Mouse (Mus musculus) intestine, postnatal 0 days (tissue): ENCODE results near the gene Sidt2. TPM values are rescaled to one million over a fixed set of nuclear protein-coding genes. Genes with fewer than 3 reads are reported as not detected.
A peak's percentile ranks its signal among the peaks of the same experiment; 100 is the strongest.

ENCODE experiments used
- ATAC-seq: fragments of 200-750 bp; cut with Nextera tagmentation; 2 replicates; pipeline ENCODE4 v1.8.0; 2017; ENCODE audit warnings: mild to moderate bottlenecking, moderate TSS enrichment, moderate library complexity
- H3K27ac ChIP-seq: fragments of 300-500 bp; sonication (generic); 2 replicates; pipeline ENCODE4 v1.5.1; 2014; ENCODE audit warnings: mild to moderate bottlenecking, low read depth, low read length, moderate library complexity
- H3K27me3 ChIP-seq: fragments of 300-500 bp; sonication (generic); replicated peaks from 2 replicates; pipeline ENCODE4 v1.6.1; 2014; ENCODE audit warnings: low read length, mixed read lengths; ENCODE audit not compliant: control insufficient read depth, insufficient read depth
- H3K36me3 ChIP-seq: fragments of 300-500 bp; sonication (generic); 2 replicates; pipeline ENCODE4 v1.6.1; 2014; ENCODE audit warnings: mild to moderate bottlenecking, moderate library complexity; ENCODE audit not compliant: control insufficient read depth, insufficient read depth
- H3K4me1 ChIP-seq: fragments of 300-500 bp; sonication (generic); replicated peaks from 2 replicates; pipeline ENCODE4 v1.6.1; 2014; ENCODE audit warnings: antibody characterized with exemption, low read length, mixed read lengths; ENCODE audit not compliant: control insufficient read depth, insufficient read depth
- H3K4me2 ChIP-seq: fragments of 300-500 bp; sonication (generic); replicated peaks from 2 replicates; pipeline ENCODE4 v1.6.1; 2014; ENCODE audit warnings: low read depth, mild to moderate bottlenecking, moderate library complexity
- H3K4me3 ChIP-seq: fragments of 300-500 bp; sonication (generic); 2 replicates; pipeline ENCODE4 v1.5.1; 2014; ENCODE audit warnings: low read depth, low read length
- H3K9ac ChIP-seq: fragments of 300-500 bp; sonication (generic); 2 replicates; pipeline ENCODE4 v1.6.1; 2014; ENCODE audit warnings: mild to moderate bottlenecking, low read depth, low read length
- H3K9me3 ChIP-seq: fragments of 300-500 bp; sonication (generic); 2 replicates; pipeline ENCODE4 v1.6.1; 2016; ENCODE audit warnings: mixed run types; ENCODE audit not compliant: control insufficient read depth
- CTCF ChIP-seq: sonication (generic); IDR thresholded peaks from 2 replicates; pipeline ENCODE4 v1.5.1; 2016; ENCODE audit warnings: low read depth, mild to moderate bottlenecking, control low read depth, antibody characterized with exemption, moderate library complexity
- WGBS: fragments of 180-500 bp; shearing (Covaris S2); extraction: QIAGEN DNeasy Blood & Tissue Kit; methylation state at CpG from one replicate; pipeline ENCODE4 v1.1.7; 2014; 5-methylcytosine and 5-hydroxymethylcytosine counted together
- microRNA-seq: library from miRNA; unstranded; fragments of <30 nt; microRNA quantifications from one replicate; pipeline ENCODE4, GENCODE M21; 2016
- polyA plus RNA-seq: library from polyadenylated mRNA; unstranded; fragments of >200 nt; fragmentation: Nextera tagmentation; extraction: Ambion mirVana; gene quantifications from 2 replicates; pipeline ENCODE4 v1.2.1, GENCODE M21; 2015

Sidt2 gene
- polyA plus RNA-seq, 1 experiment from 2014 or later: 65.0 TPM

GRCm38 (mm10) chr9:45907078-45907428 lies 48.0 kb downstream of the Sidt2 start:
- ATAC-seq: peak; percentile 20; the same call in 1 of the 2 replicates
- Histone ChIP-seq H3K9ac (peak overlapping the region; percentile 93), H3K4me1 (peaks cover 9% of the 10 kb centered on the region; the same call in 1 of the 2 replicates), H3K27me3 (no peaks in the 10 kb centered on the region), H3K36me3 (peaks cover 31% of the 10 kb centered on the region), H3K4me3 (peak overlapping the region; percentile 81), H3K27ac (peak overlapping the region; percentile 98), H3K4me2 (peak overlapping the region; percentile 85), H3K9me3 (no peaks in the 10 kb centered on the region)
- WGBS: 0% methylated on average over 19 of the region's 19 CpGs
- no peak for TF ChIP-seq CTCF

- under 1% methylated on average over 73 of the region's 80 CpGs for WGBS
- Histone ChIP-seq H3K4me2 (peak within 1 kb of the TSS; percentile 85), H3K27ac (peak within 1 kb of the TSS; percentile 98), H3K4me1 (peaks cover 9% of the 10 kb centered on the region; the same call in 1 of the 2 replicates), H3K27me3 (no peaks in the 10 kb centered on the region), H3K36me3 (peaks cover 26% of the 10 kb centered on the region), H3K4me3 (peak within 1 kb of the TSS; percentile 81), H3K9ac (peak within 1 kb of the TSS; percentile 93), H3K9me3 (no peaks in the 10 kb centered on the region)
- peak; percentile 91 for ATAC-seq
- TF ChIP-seq CTCF: peak; percentile 88
Measured at GRCm38 (mm10) chr9:45906355-45907077, 48.5 kb downstream of the Sidt2 start, which contains the start of the genes Pcsk7 and Rnf214. Pcsk7 (plus strand) TSS chr9:45906497. Rnf214 (minus strand) TSS chr9:45906911.

GRCm38 (mm10) chr9:45905811-45906237 lies 49.2 kb downstream of the Sidt2 start:
- Histone ChIP-seq H3K9me3 (no peaks in the 10 kb centered on the region), H3K9ac (peak overlapping the region; percentile 93), H3K27ac (peak overlapping the region; percentile 98), H3K4me3 (peak overlapping the region; percentile 81), H3K4me1 (peaks cover 9% of the 10 kb centered on the region; the same call in 1 of the 2 replicates), H3K4me2 (peak overlapping the region; percentile 85), H3K27me3 (no peaks in the 10 kb centered on the region), H3K36me3 (peaks cover 19% of the 10 kb centered on the region)
- no peak for TF ChIP-seq CTCF
- WGBS: 0% methylated on average over 16 of the region's 27 CpGs
- ATAC-seq: peak; percentile 26

- peak overlapping the region; percentile 98; the same call in 1 of the 2 replicates for H3K27ac ChIP-seq
- peak overlapping the region; percentile 93 for H3K9ac ChIP-seq
- no peak for ATAC-seq
- H3K4me2 ChIP-seq: peak overlapping the region; percentile 85
- peak overlapping the region; percentile 81 for H3K4me3 ChIP-seq
- H3K9me3 ChIP-seq: no peaks in the 10 kb centered on the region
- H3K27me3 ChIP-seq: no peaks in the 10 kb centered on the region
- TF ChIP-seq CTCF: no peak
- 46% methylated on average over 4 of the region's 4 CpGs for WGBS
- peaks cover 13% of the 10 kb centered on the region for H3K36me3 ChIP-seq
- H3K4me1 ChIP-seq: peaks cover 9% of the 10 kb centered on the region; the same call in 1 of the 2 replicates
Measured at GRCm38 (mm10) chr9:45905196-45905595, 49.9 kb downstream of the Sidt2 start.

GRCm38 (mm10) chr9:45893681-45894080 lies 61.4 kb downstream of the Sidt2 start:
- TF ChIP-seq CTCF: no peak
- no peak for ATAC-seq
- Histone ChIP-seq H3K4me2 (no peak overlapping the region), H3K27me3 (no peaks in the 10 kb centered on the region), H3K4me3 (no peak overlapping the region), H3K9ac (no peak overlapping the region), H3K36me3 (peaks cover 75% of the 10 kb centered on the region), H3K9me3 (no peaks in the 10 kb centered on the region), H3K4me1 (no peaks in the 10 kb centered on the region), H3K27ac (no peak overlapping the region)

Small RNA genes lying within 50 kb of the gene (microRNA-seq; reads per million reads assigned to microRNA genes)
- not detected for gene Mir7087

Other genes starting within 250 kb of the Sidt2 start
- gene Cep164, start 126.6 kb downstream of the Sidt2 start, polyA plus RNA-seq: 12.4 and 15.5 TPM in 2 replicates
- 10.1 and 10.7 TPM in 2 replicates for gene Bace1, start 116.7 kb downstream of the Sidt2 start, polyA plus RNA-seq
- gene Pcsk7, start 48.8 kb downstream of the Sidt2 start, polyA plus RNA-seq: 16.9 and 17.3 TPM in 2 replicates
- 21.5 and 27.6 TPM in 2 replicates for gene Rnf214, start 48.3 kb downstream of the Sidt2 start, polyA plus RNA-seq
- 416 and 455 TPM in 2 replicates for gene Tagln, start 19.2 kb downstream of the Sidt2 start, polyA plus RNA-seq
- gene Pafah1b2, start 57.4 kb upstream of the Sidt2 start, polyA plus RNA-seq: 78.1 and 78.2 TPM in 2 replicates
- 7.4 and 10.0 TPM in 2 replicates for gene Sik3, start 57.6 kb upstream of the Sidt2 start, polyA plus RNA-seq